Mouse (Mus musculus) olfactory bulb, adult 2 months (tissue): ENCODE measurements around the gene Sox2.

Experiments
- CTCF ChIP-seq: fragments of 200-500 bp; IDR thresholded peaks from 2 replicates; pipeline ENCODE4 v1.5.1; 2012; ENCODE audit warnings: low read depth, mild to moderate bottlenecking, low read length, moderate library complexity; ENCODE audit not compliant: insufficient read depth
- POLR2A ChIP-seq: fragments of 200-500 bp; IDR thresholded peaks from 2 replicates; pipeline ENCODE4 v1.6.1; 2012; ENCODE audit warnings: mild to moderate bottlenecking, low read depth, low read length, moderate library complexity; ENCODE audit not compliant: insufficient read depth

GRCm38 (mm10) chr3:34615526-34615925 lies 34.7 kb upstream of the Sox2 start:
- TF ChIP-seq POLR2A = no peak
- TF ChIP-seq CTCF = no peak
